Mouse (Mus musculus) small intestine, adult 2 months (tissue): ENCODE data around the gene Dhrs1.

ENCODE experiments used
- CTCF ChIP-seq: fragments of 200-500 bp; IDR thresholded peaks from 2 replicates; pipeline ENCODE4 v1.5.1; 2012; ENCODE audit warnings: low read depth, mild to moderate bottlenecking, control low read depth, inconsistent platforms, low read length, moderate library complexity, mixed read lengths; ENCODE audit not compliant: insufficient replicate concordance, insufficient read length; ENCODE audit errors: extremely low read depth
- POLR2A ChIP-seq: fragments of 200-500 bp; IDR thresholded peaks from 2 replicates; pipeline ENCODE4 v1.6.1; 2012; ENCODE audit warnings: low read depth, mild to moderate bottlenecking, control low read depth, inconsistent platforms, low read length, moderate library complexity

DNA sequence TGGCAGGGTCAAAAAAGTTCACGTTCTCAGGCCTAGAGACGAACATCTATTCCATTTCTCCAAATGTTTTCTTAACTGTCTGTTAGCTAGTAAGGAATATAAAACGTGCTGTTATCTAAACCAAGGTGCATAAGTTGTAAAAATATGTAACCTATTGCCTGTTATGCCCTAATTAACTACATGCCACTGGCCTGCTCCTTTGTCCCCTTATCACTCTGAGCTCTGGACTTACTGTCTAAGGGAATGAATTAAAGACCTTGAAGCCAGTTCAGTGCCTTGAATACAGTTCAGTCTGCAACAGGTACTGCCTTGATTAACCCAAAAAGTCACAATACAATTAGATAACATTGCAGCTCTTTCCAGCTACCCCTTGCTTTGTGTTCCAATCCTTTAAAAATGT is 10.2 kb downstream of the Dhrs1 start:
- TF ChIP-seq CTCF (no peak), POLR2A (no peak)
